ENCODE assay signal across 10 mouse cellular contexts in the genomic region with DNA sequence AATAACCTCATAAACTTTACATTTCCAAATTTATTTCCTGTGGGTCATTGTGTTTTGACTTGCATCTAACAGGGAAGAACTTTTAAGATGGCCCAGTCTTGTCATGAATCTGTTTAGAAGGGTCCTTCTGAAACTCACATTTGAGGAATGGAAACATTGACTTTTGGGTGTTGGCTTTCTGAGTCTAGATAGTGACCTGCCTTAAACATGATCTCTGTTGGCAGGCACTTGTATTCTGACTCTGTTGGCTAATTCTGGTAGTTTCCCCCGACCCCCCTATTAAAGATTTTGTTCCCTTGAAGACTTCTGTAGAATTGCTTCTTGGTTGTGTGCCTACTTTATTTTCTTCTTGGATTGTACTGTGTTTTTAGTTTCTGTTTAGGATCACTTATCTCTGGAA. TPM values are rescaled to one million over a fixed set of nuclear protein-coding genes. Genes with fewer than 3 reads are reported as not detected.
DNase-seq lines count a peak whose midpoint lies in the region; ATAC-seq and TF ChIP-seq lines count a peak whose summit lies in the region.
"Had no signal": no experiment of that assay in that cellular context is flagged by ENCODE, and none has a peak within 500 bp of the region (broad histone marks: within the 10 kb centered on the region; RNA-seq: fewer than 3 reads in every experiment).

No protein-coding gene starts in this region.

- H3ac ChIP-seq in myocyte (ENCODE audit: control insufficient read depth, insufficient read length) = no peak overlapping the region

- no peak overlapping the region for H3K4me3 ChIP-seq in forebrain, embryonic 16.5 days (replicated peaks; ENCODE audit: low read length)
- H3K4me3 ChIP-seq in forebrain, embryonic 12.5 days (replicated peaks) = no peak overlapping the region
- H3K4me3 ChIP-seq in limb, embryonic 12.5 days (replicated peaks) = peak overlapping the region; percentile 88; the same call in 1 of the 2 replicates
- no peak overlapping the region for H3K4me3 ChIP-seq in limb, embryonic 10.5 days
- H3K4me3 ChIP-seq in embryonic facial prominence, embryonic 15.5 days (replicated peaks) = 0 out of 2 replicates have a peak overlapping the region, but pooled peaks have one; percentile 87
- H3K4me3 ChIP-seq in myocyte = no peak overlapping the region

- no peaks in the 10 kb centered on the region for H3K36me3 ChIP-seq in forebrain, embryonic 16.5 days (ENCODE audit: control insufficient read depth, insufficient read depth)
- no peaks in the 10 kb centered on the region for H3K36me3 ChIP-seq in forebrain, embryonic 12.5 days (replicated peaks)
- no peaks in the 10 kb centered on the region for H3K36me3 ChIP-seq in limb, embryonic 12.5 days
- no peaks in the 10 kb centered on the region for H3K36me3 ChIP-seq in limb, embryonic 10.5 days
- no peaks in the 10 kb centered on the region for H3K36me3 ChIP-seq in embryonic facial prominence, embryonic 15.5 days
- no peaks in the 10 kb centered on the region for H3K36me3 ChIP-seq in myocyte (ENCODE audit: control insufficient read depth, insufficient read depth)

- peaks cover 4% of the 10 kb centered on the region; the same call in 1 of the 2 replicates for H3K4me1 ChIP-seq in forebrain, embryonic 16.5 days (replicated peaks; ENCODE audit: control insufficient read depth, insufficient read depth, low read length)
- 0 out of 2 replicates have a peak, but pooled peaks cover 9% of the 10 kb centered on the region for H3K4me1 ChIP-seq in forebrain, embryonic 12.5 days
- H3K4me1 ChIP-seq in limb, embryonic 12.5 days (replicated peaks) = peaks cover 17% of the 10 kb centered on the region
- peaks cover 8% of the 10 kb centered on the region for H3K4me1 ChIP-seq in limb, embryonic 10.5 days
- peaks cover 4% of the 10 kb centered on the region for H3K4me1 ChIP-seq in embryonic facial prominence, embryonic 15.5 days

- no peak for TF ChIP-seq POLR2A in myocyte (IDR thresholded peaks at IDR 0.05; ENCODE audit: insufficient read length, low read depth)

- H3K9me3 ChIP-seq in forebrain, embryonic 16.5 days (ENCODE audit: control insufficient read depth, low read length) = no peaks in the 10 kb centered on the region
- H3K9me3 ChIP-seq in forebrain, embryonic 12.5 days = no peaks in the 10 kb centered on the region
- no peaks in the 10 kb centered on the region for H3K9me3 ChIP-seq in limb, embryonic 12.5 days
- H3K9me3 ChIP-seq in limb, embryonic 10.5 days (replicated peaks) = no peaks in the 10 kb centered on the region
- no peaks in the 10 kb centered on the region for H3K9me3 ChIP-seq in embryonic facial prominence, embryonic 15.5 days (replicated peaks)

- DNase-seq in limb, embryonic 10.5 days (ENCODE audit: low spot score) = no peak
- no peak for DNase-seq in urinary bladder, postnatal 25 days (ENCODE audit: low spot score)
- no peak for DNase-seq in cerebellum, adult 9-11 months
- DNase-seq: cerebellum, adult 2 months; lung, postnatal 4 days had no signal

- no peak overlapping the region for H3K27ac ChIP-seq in forebrain, embryonic 16.5 days (ENCODE audit: low read length)
- no peak overlapping the region for H3K27ac ChIP-seq in forebrain, embryonic 12.5 days
- H3K27ac ChIP-seq in limb, embryonic 12.5 days = no peak overlapping the region
- no peak overlapping the region for H3K27ac ChIP-seq in limb, embryonic 10.5 days
- H3K27ac ChIP-seq in embryonic facial prominence, embryonic 15.5 days (replicated peaks) = no peak overlapping the region

- H3K9ac ChIP-seq in forebrain, embryonic 16.5 days (replicated peaks; ENCODE audit: low read depth, low read length) = no peak overlapping the region
- H3K9ac ChIP-seq in forebrain, embryonic 12.5 days = no peak overlapping the region
- H3K9ac ChIP-seq in limb, embryonic 12.5 days (replicated peaks) = no peak overlapping the region
- no peak overlapping the region for H3K9ac ChIP-seq in embryonic facial prominence, embryonic 15.5 days

- no peak for ATAC-seq in forebrain, embryonic 16.5 days
- no peak for ATAC-seq in forebrain, embryonic 12.5 days (ENCODE audit: low FRiP score)
- no peak for ATAC-seq in limb, embryonic 12.5 days (ENCODE audit: insufficient number of reproducible peaks, insufficient read depth, low FRiP score, low TSS enrichment, low read depth)
- no peak for ATAC-seq in embryonic facial prominence, embryonic 15.5 days (ENCODE audit: insufficient number of reproducible peaks, low FRiP score, low TSS enrichment, low read depth)

- H3K4me2 ChIP-seq in forebrain, embryonic 16.5 days (ENCODE audit: low read length) = 0 out of 2 replicates have a peak overlapping the region, but pooled peaks have one; percentile 17
- H3K4me2 ChIP-seq in forebrain, embryonic 12.5 days = no peak overlapping the region
- 0 out of 2 replicates have a peak overlapping the region, but pooled peaks have one; percentile 84 for H3K4me2 ChIP-seq in limb, embryonic 12.5 days
- H3K4me2 ChIP-seq in embryonic facial prominence, embryonic 15.5 days (replicated peaks) = no peak overlapping the region
- peak overlapping the region; percentile 94 for H3K4me2 ChIP-seq in myocyte (ENCODE audit: low read depth)

- no peaks in the 10 kb centered on the region for H3K27me3 ChIP-seq in forebrain, embryonic 16.5 days (replicated peaks; ENCODE audit: control insufficient read depth, insufficient read depth, low read length)
- 0 out of 2 replicates have a peak, but pooled peaks cover 3% of the 10 kb centered on the region for H3K27me3 ChIP-seq in forebrain, embryonic 12.5 days
- no peaks in the 10 kb centered on the region for H3K27me3 ChIP-seq in limb, embryonic 12.5 days
- H3K27me3 ChIP-seq in limb, embryonic 10.5 days (ENCODE audit: low read depth, poor library complexity, severe bottlenecking) = peaks cover 10% of the 10 kb centered on the region; the same call in 1 of the 2 replicates
- H3K27me3 ChIP-seq in embryonic facial prominence, embryonic 15.5 days = no peaks in the 10 kb centered on the region
- H3K27me3 ChIP-seq in myocyte (ENCODE audit: control insufficient read depth, insufficient read depth, insufficient read length) = no peaks in the 10 kb centered on the region

- WGBS in forebrain, embryonic 16.5 days = 74% methylated on average over 1 of the region's 1 CpGs
- 76% methylated on average over 1 of the region's 1 CpGs for WGBS in forebrain, embryonic 12.5 days
- 74% methylated on average over 1 of the region's 1 CpGs for WGBS in limb, embryonic 12.5 days
- WGBS in limb, embryonic 10.5 days = 83% methylated on average over 1 of the region's 1 CpGs
- WGBS in embryonic facial prominence, embryonic 15.5 days = 79% methylated on average over 1 of the region's 1 CpGs

- peaks cover 51% of the 10 kb centered on the region for H3K79me2 ChIP-seq in myocyte (ENCODE audit: control insufficient read depth, insufficient read depth)

TF ChIP-seq in myocyte, 11 proteins besides CTCF, POLR2A, EP300 and RAD21:
- TF ChIP-seq MYOG (IDR thresholded peaks at IDR 0.05; ENCODE audit: control insufficient read depth in 1 of 3, insufficient read depth in 1 of 3, insufficient read length in 2 of 3, low read depth in 2 of 3) (no peak), MAX (IDR thresholded peaks at IDR 0.05; ENCODE audit: low read depth) (no peak), TCF3 (IDR thresholded peaks at IDR 0.05; ENCODE audit: insufficient read length, low read depth) (no peak), USF1 (IDR thresholded peaks at IDR 0.05; ENCODE audit: low read depth) (no peak), SRF (IDR thresholded peaks at IDR 0.05; ENCODE audit: control insufficient read depth, insufficient read length, low read depth) (no peak), MYOD1 (IDR thresholded peaks at IDR 0.05; ENCODE audit: control insufficient read depth in 1 of 3, insufficient read length in 2 of 3, low read depth in 2 of 3) (no peak), TCF12 (IDR thresholded peaks at IDR 0.05; ENCODE audit: insufficient read depth, poor library complexity, severe bottlenecking) (no peak), CEBPB (IDR thresholded peaks at IDR 0.05; ENCODE audit: insufficient read depth, poor library complexity, severe bottlenecking) (no peak), REST (IDR thresholded peaks at IDR 0.05; ENCODE audit: insufficient read depth, insufficient read length) (no peak), POLR2AphosphoS2 (IDR thresholded peaks at IDR 0.05; ENCODE audit: insufficient read length, low read depth) (no peak), E2F4 (IDR thresholded peaks at IDR 0.05; ENCODE audit: insufficient read depth) (no peak)

RNA-seq across cellular contexts. Expression of a gene that starts 1.9 kb away (rescaled TPM):
- polyA plus RNA-seq in forebrain, embryonic 16.5 days (2015; fragmentation: Nextera tagmentation; extraction: Ambion mirVana) = 41.5 and 46.0 TPM in 2 replicates
- polyA plus RNA-seq in forebrain, embryonic 12.5 days (2016; fragmentation: Nextera tagmentation; extraction: Ambion mirVana) = 47.4 and 48.3 TPM in 2 replicates
- 39.6 and 42.6 TPM in 2 replicates for polyA plus RNA-seq in limb, embryonic 12.5 days (2016; fragmentation: Nextera tagmentation; extraction: Ambion mirVana)
- 26.4 and 33.4 TPM in 2 replicates for polyA plus RNA-seq in limb, embryonic 10.5 days (2016; fragmentation: Nextera tagmentation; extraction: Ambion mirVana)
- 36.3 and 42.8 TPM in 2 replicates for polyA plus RNA-seq in embryonic facial prominence, embryonic 15.5 days (2015; fragmentation: Nextera tagmentation; extraction: Ambion mirVana)
- 23.7 TPM for polyA plus RNA-seq in myocyte (2012; fragmentation: generic; extraction: Trizol)

RNA-seq across cellular contexts. Expression of a gene that starts 47.7 kb away (rescaled TPM):
- 0.44 and 0.51 TPM in 2 replicates for polyA plus RNA-seq in forebrain, embryonic 16.5 days (2015; fragmentation: Nextera tagmentation; extraction: Ambion mirVana)
- 0.21 TPM in 1 of 2 replicates, not detected in the other for polyA plus RNA-seq in forebrain, embryonic 12.5 days (2016; fragmentation: Nextera tagmentation; extraction: Ambion mirVana)
- not detected in 2 replicates for polyA plus RNA-seq in limb, embryonic 12.5 days (2016; fragmentation: Nextera tagmentation; extraction: Ambion mirVana)
- not detected in 2 replicates for polyA plus RNA-seq in limb, embryonic 10.5 days (2016; fragmentation: Nextera tagmentation; extraction: Ambion mirVana)
- 0.60 and 0.65 TPM in 2 replicates for polyA plus RNA-seq in embryonic facial prominence, embryonic 15.5 days (2015; fragmentation: Nextera tagmentation; extraction: Ambion mirVana)
- 0.34 TPM for polyA plus RNA-seq in myocyte (2012; fragmentation: generic; extraction: Trizol)

Comparison
In these comparisons a context has a peak if more than half of its experiments do, and no peak if none do; other contexts are left out.
1. H3K4me2 ChIP-seq: peak in forebrain, embryonic 16.5 days (single experiment), limb, embryonic 12.5 days (single experiment) and myocyte (single experiment); none in forebrain, embryonic 12.5 days (single experiment) and embryonic facial prominence, embryonic 15.5 days (single experiment).
2. H3K4me3 ChIP-seq: peak in limb, embryonic 12.5 days (single experiment) and embryonic facial prominence, embryonic 15.5 days (single experiment); none in forebrain, embryonic 16.5 days (single experiment), forebrain, embryonic 12.5 days (single experiment), limb, embryonic 10.5 days (single experiment) and myocyte (single experiment).